Mouse (Mus musculus) liver, adult 2 months (tissue): ENCODE measurements around the gene Eri2.

Experiments
- CTCF ChIP-seq: fragments of 200-500 bp; IDR thresholded peaks from 2 replicates; pipeline ENCODE4 v1.5.1; 2011; ENCODE audit warnings: low read depth, low read length, control low read depth
- POLR2A ChIP-seq: fragments of 200-500 bp; IDR thresholded peaks from 2 replicates; pipeline ENCODE4 v1.6.1; 2011; ENCODE audit warnings: low read length, control low read depth; ENCODE audit not compliant: insufficient read depth; ENCODE audit errors: extremely low read depth

DNA sequence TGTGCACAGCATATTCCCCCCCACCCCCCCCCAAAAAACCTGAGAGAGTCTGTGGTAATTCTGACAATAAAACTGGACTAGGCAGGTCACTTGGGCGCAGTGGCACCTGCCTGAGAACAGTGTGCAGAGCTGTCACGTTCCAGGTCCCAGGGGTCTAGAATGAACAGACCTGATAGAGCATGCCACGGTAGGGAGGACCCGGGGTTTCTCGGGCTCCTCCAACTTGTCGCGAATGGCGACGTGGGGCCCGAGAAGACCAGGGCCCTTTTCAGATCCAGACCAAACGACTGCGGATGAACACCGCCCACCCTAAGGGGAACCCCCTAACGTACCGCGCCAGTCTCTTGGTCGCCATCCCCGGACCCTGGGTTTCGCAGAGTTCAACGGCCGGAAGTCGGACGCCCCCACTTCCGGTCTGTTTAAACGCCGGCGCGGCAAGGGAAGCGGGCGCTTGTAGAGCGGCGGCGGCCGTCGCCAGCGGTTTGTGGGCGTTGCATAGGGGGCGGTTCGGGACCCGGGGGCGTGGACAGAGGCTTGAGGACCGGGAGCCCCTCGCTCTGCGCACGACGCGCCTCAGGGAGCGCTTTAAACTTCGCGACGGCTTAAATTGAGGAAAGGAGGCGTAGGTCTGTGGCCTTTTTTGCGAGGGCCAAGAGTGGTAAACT, at the start of gene Eri2, which contains the start of gene Rexo5:
- no peak for TF ChIP-seq CTCF
- 0 out of 2 replicates have a peak, but pooled peaks have one; percentile 12 for TF ChIP-seq POLR2A
